Mouse (Mus musculus): ENCODE results near the gene Zfp865. TPM values are rescaled to one million over a fixed set of nuclear protein-coding genes. Genes with fewer than 3 reads are reported as not detected.
"Not testable (repeated sequence)": the region's sequence is repeated elsewhere in the genome, so short reads cannot be mapped to it uniquely, and the experiment has no call there.

Zfp865 gene
- polyA plus RNA-seq, 1 experiment from 2014 or later: 9.0 TPM

- 51% methylated on average over 10 of the region's 13 CpGs for WGBS
- Histone ChIP-seq H3K4me2 (replicated peaks) (peak overlapping the region; percentile 92), H3K4me3 (peak overlapping the region; percentile 97), H3K4me1 (peaks cover 19% of the 10 kb centered on the region), H3K36me3 (peaks cover 53% of the 10 kb centered on the region), H3K9ac (peak overlapping the region; percentile 97; the same call in 1 of the 2 replicates), H3K27ac (peak overlapping the region; percentile 90)
- H3K9me3 ChIP-seq (replicated peaks); H3K27me3 ChIP-seq: not testable (repeated sequence)
- ATAC-seq (ENCODE audit: low FRiP score): peak; percentile 51
Observed at GRCm38 (mm10) chr7:5079365-5080009, 59.3 kb downstream of the Zfp865 start.

- peaks cover 19% of the 10 kb centered on the region for H3K4me1 ChIP-seq
- peak within 1 kb of the TSS; percentile 90 for H3K27ac ChIP-seq
- ATAC-seq (ENCODE audit: low FRiP score): peak; percentile 98
- H3K4me2 ChIP-seq (replicated peaks): peak within 1 kb of the TSS; percentile 92
- no peaks in the 10 kb centered on the region for H3K27me3 ChIP-seq
- under 1% methylated on average over 76 of the region's 81 CpGs for WGBS
- no peaks in the 10 kb centered on the region for H3K9me3 ChIP-seq (replicated peaks)
- peak within 1 kb of the TSS; percentile 97 for H3K4me3 ChIP-seq
- peaks cover 50% of the 10 kb centered on the region for H3K36me3 ChIP-seq
- H3K9ac ChIP-seq: peak within 1 kb of the TSS; percentile 97
Observed at GRCm38 (mm10) chr7:5080010-5080751, 60.0 kb downstream of the Zfp865 start, which contains the start of gene Epn1. Gene Epn1, plus strand, starts transcription at chr7:5080235.

GRCm38 (mm10) chr7:5080815-5081214 lies 60.6 kb downstream of the Zfp865 start:
- Histone ChIP-seq H3K4me1 (peaks cover 19% of the 10 kb centered on the region), H3K36me3 (peaks cover 45% of the 10 kb centered on the region), H3K9me3 (replicated peaks) (no peaks in the 10 kb centered on the region), H3K27ac (peak overlapping the region; percentile 90), H3K4me3 (peak overlapping the region; percentile 97), H3K27me3 (no peaks in the 10 kb centered on the region), H3K4me2 (replicated peaks) (peak overlapping the region; percentile 92), H3K9ac (peak overlapping the region; percentile 97)
- no peak for ATAC-seq (ENCODE audit: low FRiP score)
- WGBS: 20% methylated on average over 6 of the region's 6 CpGs

GRCm38 (mm10) chr7:5081241-5081640 lies 61.1 kb downstream of the Zfp865 start:
- whole genome bisulfite sequencing: 77% methylated on average over 6 of the region's 6 CpGs
- Histone ChIP-seq H3K9ac (peak overlapping the region; percentile 97), H3K36me3 (peaks cover 44% of the 10 kb centered on the region), H3K27me3 (no peaks in the 10 kb centered on the region), H3K27ac (no peak overlapping the region; the same call in 1 of the 2 replicates), H3K4me1 (peaks cover 19% of the 10 kb centered on the region), H3K4me3 (peak overlapping the region; percentile 97), H3K4me2 (replicated peaks) (peak overlapping the region; percentile 92), H3K9me3 (replicated peaks) (no peaks in the 10 kb centered on the region)
- no peak for ATAC-seq (ENCODE audit: low FRiP score)

- no peak for ATAC-seq (ENCODE audit: low FRiP score)
- H3K27ac ChIP-seq: no peak overlapping the region
- whole genome bisulfite sequencing: 97% methylated on average over 2 of the region's 2 CpGs
- H3K4me1 ChIP-seq: peaks cover 19% of the 10 kb centered on the region
- no peaks in the 10 kb centered on the region for H3K27me3 ChIP-seq
- H3K4me2 ChIP-seq (replicated peaks): peak overlapping the region; percentile 92; the same call in 1 of the 2 replicates
- H3K4me3 ChIP-seq: 0 out of 2 replicates have a peak overlapping the region, but pooled peaks have one; percentile 97
- no peaks in the 10 kb centered on the region for H3K9me3 ChIP-seq (replicated peaks)
- peaks cover 41% of the 10 kb centered on the region for H3K36me3 ChIP-seq
- no peak overlapping the region; the same call in 1 of the 2 replicates for H3K9ac ChIP-seq
Observed at GRCm38 (mm10) chr7:5081939-5082338, 61.8 kb downstream of the Zfp865 start.

GRCm38 (mm10) chr7:5083325-5084105 lies 63.3 kb downstream of the Zfp865 start:
- 92% methylated on average over 18 of the region's 18 CpGs for WGBS
- Histone ChIP-seq H3K27me3 (no peaks in the 10 kb centered on the region), H3K4me2 (replicated peaks) (no peak overlapping the region), H3K4me3 (no peak overlapping the region), H3K36me3 (peaks cover 33% of the 10 kb centered on the region), H3K4me1 (peaks cover 19% of the 10 kb centered on the region), H3K9me3 (replicated peaks) (no peaks in the 10 kb centered on the region), H3K9ac (no peak overlapping the region), H3K27ac (no peak overlapping the region)
- no peak for ATAC-seq (ENCODE audit: low FRiP score)

GRCm38 (mm10) chr7:5085512-5085911 lies 65.3 kb downstream of the Zfp865 start:
- peaks cover 34% of the 10 kb centered on the region for H3K36me3 ChIP-seq
- H3K9ac ChIP-seq: no peak overlapping the region
- ATAC-seq (ENCODE audit: low FRiP score): no peak
- no peaks in the 10 kb centered on the region for H3K27me3 ChIP-seq
- H3K27ac ChIP-seq: no peak overlapping the region
- H3K9me3 ChIP-seq (replicated peaks): no peaks in the 10 kb centered on the region
- WGBS: 90% methylated on average over 1 of the region's 1 CpGs
- H3K4me1 ChIP-seq: peaks cover 19% of the 10 kb centered on the region
- no peak overlapping the region for H3K4me3 ChIP-seq
- H3K4me2 ChIP-seq (replicated peaks): no peak overlapping the region

Other genes with a start within 250 kb of the Zfp865 start
- not detected in 2 replicates for gene Fam71e2, start 249.1 kb upstream of the Zfp865 start, polyA plus RNA-seq (2016; fragmentation: Nextera tagmentation; extraction: Ambion mirVana)
- 0.34 TPM in 1 of 2 replicates, not detected in the other for gene Il11, start 237.5 kb upstream of the Zfp865 start, polyA plus RNA-seq (2016; fragmentation: Nextera tagmentation; extraction: Ambion mirVana)
- not detected in 2 replicates for gene Tmem190, start 237.4 kb upstream of the Zfp865 start, polyA plus RNA-seq (2016; fragmentation: Nextera tagmentation; extraction: Ambion mirVana)
- 2.9 and 4.0 TPM in 2 replicates for gene Tmem238, start 230.7 kb upstream of the Zfp865 start, polyA plus RNA-seq (2016; fragmentation: Nextera tagmentation; extraction: Ambion mirVana)
- 290 and 306 TPM in 2 replicates for gene Rpl28, start 227.5 kb upstream of the Zfp865 start, polyA plus RNA-seq (2016; fragmentation: Nextera tagmentation; extraction: Ambion mirVana)
- gene Ube2s, start 207.8 kb upstream of the Zfp865 start, polyA plus RNA-seq (2016; fragmentation: Nextera tagmentation; extraction: Ambion mirVana): 331 and 348 TPM in 2 replicates
- gene Shisa7, start 175.7 kb upstream of the Zfp865 start, polyA plus RNA-seq (2016; fragmentation: Nextera tagmentation; extraction: Ambion mirVana): 5.3 and 6.7 TPM in 2 replicates
- gene Isoc2b, start 150.1 kb upstream of the Zfp865 start, polyA plus RNA-seq (2016; fragmentation: Nextera tagmentation; extraction: Ambion mirVana): 5.1 and 7.0 TPM in 2 replicates
- 0.88 and 1.2 TPM in 2 replicates for gene Isoc2a, start 143.2 kb upstream of the Zfp865 start, polyA plus RNA-seq (2016; fragmentation: Nextera tagmentation; extraction: Ambion mirVana)
- not detected in 2 replicates for gene Gm36210, start 113.9 kb upstream of the Zfp865 start, polyA plus RNA-seq (2016; fragmentation: Nextera tagmentation; extraction: Ambion mirVana)
- 4.3 and 4.8 TPM in 2 replicates for gene Zfp628, start 105.2 kb upstream of the Zfp865 start, polyA plus RNA-seq (2016; fragmentation: Nextera tagmentation; extraction: Ambion mirVana)
- 12.3 and 14.3 TPM in 2 replicates for gene Nat14, start 98.3 kb upstream of the Zfp865 start, polyA plus RNA-seq (2016; fragmentation: Nextera tagmentation; extraction: Ambion mirVana)
- gene Ssc5d, start 94.6 kb upstream of the Zfp865 start, polyA plus RNA-seq (2016; fragmentation: Nextera tagmentation; extraction: Ambion mirVana): 1.6 and 2.2 TPM in 2 replicates
- not detected in 2 replicates for gene Sbk2, start 56.0 kb upstream of the Zfp865 start, polyA plus RNA-seq (2016; fragmentation: Nextera tagmentation; extraction: Ambion mirVana)
- 0.19 and 0.23 TPM in 2 replicates for gene Sbk3, start 49.2 kb upstream of the Zfp865 start, polyA plus RNA-seq (2016; fragmentation: Nextera tagmentation; extraction: Ambion mirVana)
- gene Zfp579, start 24.2 kb upstream of the Zfp865 start, polyA plus RNA-seq (2016; fragmentation: Nextera tagmentation; extraction: Ambion mirVana): 57.8 and 61.4 TPM in 2 replicates
- gene Zfp524, start 6.0 kb upstream of the Zfp865 start, polyA plus RNA-seq (2016; fragmentation: Nextera tagmentation; extraction: Ambion mirVana): 8.5 and 9.1 TPM in 2 replicates
- gene Fiz1, start 5.7 kb upstream of the Zfp865 start, polyA plus RNA-seq (2016; fragmentation: Nextera tagmentation; extraction: Ambion mirVana): 59.6 and 60.1 TPM in 2 replicates
- 0.32 TPM in 1 of 2 replicates, not detected in the other for gene Gm44973, start 4.9 kb upstream of the Zfp865 start, polyA plus RNA-seq (2016; fragmentation: Nextera tagmentation; extraction: Ambion mirVana)
- gene Ccdc106, start 177 bp downstream of the Zfp865 start, polyA plus RNA-seq (2016; fragmentation: Nextera tagmentation; extraction: Ambion mirVana): 17.4 and 19.9 TPM in 2 replicates
- 0.44 TPM in 1 of 2 replicates, not detected in the other for gene 4632433K11Rik, start 13.7 kb downstream of the Zfp865 start, polyA plus RNA-seq (2016; fragmentation: Nextera tagmentation; extraction: Ambion mirVana)
- gene Zfp784, start 18.1 kb downstream of the Zfp865 start, polyA plus RNA-seq (2016; fragmentation: Nextera tagmentation; extraction: Ambion mirVana): 6.1 and 6.9 TPM in 2 replicates
- 45.4 and 51.8 TPM in 2 replicates for gene Zfp580, start 31.2 kb downstream of the Zfp865 start, polyA plus RNA-seq (2016; fragmentation: Nextera tagmentation; extraction: Ambion mirVana)
- 136 and 138 TPM in 2 replicates for gene U2af2, start 41.8 kb downstream of the Zfp865 start, polyA plus RNA-seq (2016; fragmentation: Nextera tagmentation; extraction: Ambion mirVana)
- 74.5 and 79.6 TPM in 2 replicates for gene Epn1, start 59.9 kb downstream of the Zfp865 start, polyA plus RNA-seq (2016; fragmentation: Nextera tagmentation; extraction: Ambion mirVana)
- gene Rfpl4, start 96.6 kb downstream of the Zfp865 start, polyA plus RNA-seq (2016; fragmentation: Nextera tagmentation; extraction: Ambion mirVana): not detected in 2 replicates
- gene Rasl2-9, start 105.6 kb downstream of the Zfp865 start, polyA plus RNA-seq (2016; fragmentation: Nextera tagmentation; extraction: Ambion mirVana): 0.31 and 0.41 TPM in 2 replicates
- not detected in 2 replicates for gene Vmn1r55, start 129.3 kb downstream of the Zfp865 start, polyA plus RNA-seq (2016; fragmentation: Nextera tagmentation; extraction: Ambion mirVana)
- not detected in 2 replicates for gene Vmn1r56, start 176.4 kb downstream of the Zfp865 start, polyA plus RNA-seq (2016; fragmentation: Nextera tagmentation; extraction: Ambion mirVana)
- gene Vmn1r57, start 198.1 kb downstream of the Zfp865 start, polyA plus RNA-seq (2016; fragmentation: Nextera tagmentation; extraction: Ambion mirVana): not detected in 2 replicates